Mouse (Mus musculus): ENCODE data around the gene Tmem117. TPM values are rescaled to one million over a fixed set of nuclear protein-coding genes. Genes with fewer than 3 reads are reported as not detected.

Tmem117 gene
- polyA plus RNA-seq, 1 experiment from 2014 or later: 0.94 TPM

DNA sequence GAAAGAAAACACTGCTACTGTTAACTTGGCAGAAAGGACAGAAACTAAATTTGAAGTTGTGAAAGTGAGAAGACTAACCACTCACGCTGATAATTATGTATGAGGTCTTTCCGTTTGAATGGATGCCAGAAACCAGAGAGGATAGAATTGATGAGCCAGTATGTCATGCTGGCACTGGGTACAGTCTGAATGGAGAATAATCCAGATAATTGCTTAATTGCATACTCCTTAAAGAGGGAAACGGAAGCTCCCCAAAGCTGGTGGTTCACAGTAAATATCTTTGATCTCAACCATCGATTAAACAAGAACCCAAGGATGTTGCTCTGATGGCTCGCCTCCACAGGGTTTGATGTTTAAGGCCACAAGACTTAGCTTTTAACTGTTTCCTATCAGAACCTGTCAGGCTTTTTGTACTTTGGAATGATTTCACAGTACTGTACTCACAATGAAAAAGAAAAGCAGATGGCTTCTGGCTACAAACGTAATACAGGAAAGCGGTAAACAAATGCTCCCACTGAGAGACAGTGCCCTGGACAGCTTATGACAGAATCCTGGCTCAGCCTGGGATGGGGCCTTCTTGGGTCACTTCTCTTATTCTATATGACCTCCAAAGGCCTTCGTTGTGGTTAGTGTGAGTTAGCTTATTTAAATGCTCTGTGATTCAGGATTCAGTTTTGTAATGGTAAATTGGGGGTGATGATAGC, 376.2 kb downstream of the Tmem117 start:
- no peaks in the 10 kb centered on the region for H3K4me1 ChIP-seq (ENCODE audit: control insufficient read depth, insufficient read depth, low read length)
- no peak overlapping the region for H3K9ac ChIP-seq (ENCODE audit: low read depth, low read length)
- H3K36me3 ChIP-seq (ENCODE audit: control insufficient read depth, insufficient read depth, low read length): no peaks in the 10 kb centered on the region
- WGBS (ENCODE audit: insufficient replicate concordance): 76% methylated on average over 8 of the region's 8 CpGs
- H3K27me3 ChIP-seq (ENCODE audit: control insufficient read depth, insufficient read depth, low read length): no peaks in the 10 kb centered on the region
- H3K4me2 ChIP-seq: no peak overlapping the region
- no peak for ATAC-seq (replicated peaks; ENCODE audit: insufficient number of reproducible peaks, low FRiP score, low TSS enrichment)
- H3K4me3 ChIP-seq (ENCODE audit: low read depth, low read length): no peak overlapping the region
- H3K9me3 ChIP-seq (replicated peaks; ENCODE audit: control insufficient read depth, low read length): no peaks in the 10 kb centered on the region
- no peak overlapping the region for H3K27ac ChIP-seq (ENCODE audit: low read depth, low read length)

DNA sequence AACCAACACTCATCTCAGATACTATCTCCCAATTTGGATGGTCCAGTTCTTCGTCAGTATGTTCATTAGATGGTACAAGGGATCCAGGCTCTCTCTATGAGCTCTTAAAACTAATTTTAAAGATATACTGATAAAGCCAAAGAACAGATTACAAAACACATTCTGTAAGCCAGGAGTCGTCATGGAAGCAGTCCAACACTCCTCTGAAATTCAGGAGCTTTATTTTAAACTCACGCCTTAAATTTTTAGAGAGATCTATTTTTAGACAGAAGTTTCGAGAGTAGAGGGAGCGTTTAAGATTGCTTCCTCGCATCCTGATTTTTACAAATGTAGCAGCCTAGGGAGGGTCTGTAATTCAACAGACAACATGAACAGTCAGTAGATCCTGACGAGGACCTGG, 393.2 kb downstream of the Tmem117 start:
- Histone ChIP-seq H3K4me1 (ENCODE audit: control insufficient read depth, insufficient read depth, low read length) (no peaks in the 10 kb centered on the region), H3K27me3 (ENCODE audit: control insufficient read depth, insufficient read depth, low read length) (no peaks in the 10 kb centered on the region), H3K4me3 (ENCODE audit: low read depth, low read length) (no peak overlapping the region), H3K9me3 (replicated peaks; ENCODE audit: control insufficient read depth, low read length) (no peaks in the 10 kb centered on the region), H3K27ac (ENCODE audit: low read depth, low read length) (no peak overlapping the region), H3K36me3 (ENCODE audit: control insufficient read depth, insufficient read depth, low read length) (no peaks in the 10 kb centered on the region), H3K4me2 (no peak overlapping the region), H3K9ac (ENCODE audit: low read depth, low read length) (no peak overlapping the region)
- no peak for ATAC-seq (replicated peaks; ENCODE audit: insufficient number of reproducible peaks, low FRiP score, low TSS enrichment)
- 76% methylated on average over 7 of the region's 7 CpGs for WGBS (ENCODE audit: insufficient replicate concordance)

DNA sequence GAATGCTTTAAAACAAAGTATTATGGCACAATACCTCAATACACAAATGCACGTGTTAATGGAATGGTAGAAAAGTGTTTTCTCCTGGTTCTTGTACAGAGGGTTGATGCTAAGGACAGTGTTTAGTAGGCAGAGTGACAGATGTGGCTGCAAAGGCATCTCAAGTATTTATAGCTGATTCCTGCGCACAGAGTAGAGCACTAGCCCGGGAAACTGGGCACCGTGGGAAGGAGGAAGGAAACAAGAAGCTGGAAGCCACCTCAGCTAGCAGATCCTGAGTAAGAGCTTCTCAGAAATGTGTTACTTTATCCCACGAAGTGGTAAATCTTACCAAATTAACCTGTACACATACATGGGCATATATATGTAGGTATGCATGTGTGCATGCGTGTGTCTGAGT, 395.4 kb downstream of the Tmem117 start:
- Histone ChIP-seq H3K36me3 (ENCODE audit: control insufficient read depth, insufficient read depth, low read length) (no peaks in the 10 kb centered on the region), H3K9me3 (replicated peaks; ENCODE audit: control insufficient read depth, low read length) (no peaks in the 10 kb centered on the region), H3K27ac (ENCODE audit: low read depth, low read length) (no peak overlapping the region), H3K9ac (ENCODE audit: low read depth, low read length) (no peak overlapping the region), H3K4me3 (ENCODE audit: low read depth, low read length) (no peak overlapping the region), H3K4me2 (no peak overlapping the region), H3K4me1 (ENCODE audit: control insufficient read depth, insufficient read depth, low read length) (no peaks in the 10 kb centered on the region), H3K27me3 (ENCODE audit: control insufficient read depth, insufficient read depth, low read length) (no peaks in the 10 kb centered on the region)
- ATAC-seq (replicated peaks; ENCODE audit: insufficient number of reproducible peaks, low FRiP score, low TSS enrichment): no peak
- 60% methylated on average over 6 of the region's 6 CpGs for WGBS (ENCODE audit: insufficient replicate concordance)

DNA sequence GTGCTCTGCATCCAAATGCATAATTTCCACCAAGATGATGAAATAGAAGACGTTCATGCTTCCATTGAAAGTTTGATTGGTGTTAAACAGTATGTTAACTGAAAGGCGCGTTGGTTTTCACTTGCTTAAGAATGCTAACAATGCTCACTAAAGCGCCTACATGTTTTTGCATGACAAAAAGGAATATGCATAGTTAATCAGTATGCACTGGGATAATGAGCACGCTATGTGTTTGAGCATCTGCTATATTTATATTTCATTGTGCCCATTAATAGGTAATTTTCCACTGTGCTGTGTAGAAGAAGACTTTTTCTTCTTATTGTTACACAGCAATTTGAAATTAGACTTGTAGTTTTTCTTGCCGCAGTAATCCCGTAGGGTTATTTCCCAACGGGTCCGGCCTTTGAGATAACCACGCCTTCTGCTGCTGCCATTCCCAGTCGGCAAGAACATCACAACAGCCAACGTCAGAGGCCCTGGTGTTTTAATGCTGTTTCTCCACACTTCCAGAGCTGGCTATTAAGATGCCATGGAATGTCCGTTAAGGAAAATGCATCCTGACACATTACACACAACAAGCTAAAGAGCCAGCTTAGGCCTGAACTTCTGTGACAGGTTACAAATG, 399.9 kb downstream of the Tmem117 start:
- no peak overlapping the region for H3K4me2 ChIP-seq
- no peaks in the 10 kb centered on the region for H3K4me1 ChIP-seq (ENCODE audit: control insufficient read depth, insufficient read depth, low read length)
- H3K9me3 ChIP-seq (replicated peaks; ENCODE audit: control insufficient read depth, low read length): no peaks in the 10 kb centered on the region
- ATAC-seq (replicated peaks; ENCODE audit: insufficient number of reproducible peaks, low FRiP score, low TSS enrichment): no peak
- no peaks in the 10 kb centered on the region for H3K27me3 ChIP-seq (ENCODE audit: control insufficient read depth, insufficient read depth, low read length)
- no peak overlapping the region for H3K27ac ChIP-seq (ENCODE audit: low read depth, low read length)
- H3K36me3 ChIP-seq (ENCODE audit: control insufficient read depth, insufficient read depth, low read length): no peaks in the 10 kb centered on the region
- H3K9ac ChIP-seq (ENCODE audit: low read depth, low read length): no peak overlapping the region
- no peak overlapping the region for H3K4me3 ChIP-seq (ENCODE audit: low read depth, low read length)
- WGBS (ENCODE audit: insufficient replicate concordance): 81% methylated on average over 13 of the region's 13 CpGs

DNA sequence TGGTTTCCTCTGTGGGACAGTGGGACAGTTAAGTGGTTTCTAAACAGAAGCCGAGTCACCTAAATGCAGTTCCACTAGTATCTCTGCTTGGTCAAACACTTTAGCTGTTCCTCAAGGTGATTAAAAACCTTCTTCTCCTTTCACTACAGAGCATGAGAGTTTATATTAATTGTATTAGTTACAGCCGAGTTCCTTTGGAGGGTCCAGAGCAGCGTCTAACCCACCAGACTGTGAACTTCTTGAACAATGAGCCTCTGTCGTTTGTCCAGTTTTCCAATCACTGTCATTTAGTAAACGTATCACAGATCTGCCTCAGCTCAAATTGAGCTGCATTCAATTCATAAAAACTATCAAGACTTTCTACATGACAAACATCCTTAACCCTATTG, 400.4 kb downstream of the Tmem117 start:
- H3K9me3 ChIP-seq (replicated peaks; ENCODE audit: control insufficient read depth, low read length): no peaks in the 10 kb centered on the region

DNA sequence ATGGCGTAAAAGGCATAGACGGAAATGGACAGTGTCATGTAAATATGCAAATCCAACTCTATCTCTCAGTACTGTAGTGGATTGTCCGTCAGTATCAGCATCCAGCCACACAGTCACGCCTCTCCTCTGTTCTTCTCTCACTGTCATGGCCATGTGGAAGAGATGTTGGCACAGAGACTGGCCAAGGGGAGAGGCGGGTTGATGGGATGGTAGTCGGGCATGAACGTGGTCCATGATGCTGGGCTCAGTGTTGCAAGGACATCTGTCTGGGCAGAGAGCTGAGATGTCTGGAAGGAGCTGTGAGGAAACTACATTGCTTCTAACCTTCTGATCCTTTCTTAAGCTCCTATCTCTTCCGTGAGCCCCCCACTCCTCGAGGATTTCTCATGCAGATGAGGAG, 413.4 kb downstream of the Tmem117 start:
- H3K9me3 ChIP-seq (replicated peaks; ENCODE audit: control insufficient read depth, low read length): no peaks in the 10 kb centered on the region
- H3K36me3 ChIP-seq (ENCODE audit: control insufficient read depth, insufficient read depth, low read length): no peaks in the 10 kb centered on the region
- no peak overlapping the region for H3K4me3 ChIP-seq (ENCODE audit: low read depth, low read length)
- no peaks in the 10 kb centered on the region for H3K27me3 ChIP-seq (ENCODE audit: control insufficient read depth, insufficient read depth, low read length)
- WGBS (ENCODE audit: insufficient replicate concordance): 74% methylated on average over 9 of the region's 9 CpGs
- ATAC-seq (replicated peaks; ENCODE audit: insufficient number of reproducible peaks, low FRiP score, low TSS enrichment): no peak
- H3K4me1 ChIP-seq (ENCODE audit: control insufficient read depth, insufficient read depth, low read length): no peaks in the 10 kb centered on the region
- H3K9ac ChIP-seq (ENCODE audit: low read depth, low read length): no peak overlapping the region
- no peak overlapping the region for H3K4me2 ChIP-seq
- H3K27ac ChIP-seq (ENCODE audit: low read depth, low read length): no peak overlapping the region

More for the DNA sequence above, 400.4 kb downstream of the Tmem117 start:
- no peaks in the 10 kb centered on the region for H3K36me3 ChIP-seq (ENCODE audit: control insufficient read depth, insufficient read depth, low read length)
- no peaks in the 10 kb centered on the region for H3K27me3 ChIP-seq (ENCODE audit: control insufficient read depth, insufficient read depth, low read length)
- no peak overlapping the region for H3K27ac ChIP-seq (ENCODE audit: low read depth, low read length)
- H3K4me2 ChIP-seq: no peak overlapping the region
- 74% methylated on average over 5 of the region's 5 CpGs for WGBS (ENCODE audit: insufficient replicate concordance)
- no peaks in the 10 kb centered on the region for H3K4me1 ChIP-seq (ENCODE audit: control insufficient read depth, insufficient read depth, low read length)
- no peak overlapping the region for H3K4me3 ChIP-seq (ENCODE audit: low read depth, low read length)
- ATAC-seq (replicated peaks; ENCODE audit: insufficient number of reproducible peaks, low FRiP score, low TSS enrichment): no peak
- H3K9ac ChIP-seq (ENCODE audit: low read depth, low read length): no peak overlapping the region

DNA sequence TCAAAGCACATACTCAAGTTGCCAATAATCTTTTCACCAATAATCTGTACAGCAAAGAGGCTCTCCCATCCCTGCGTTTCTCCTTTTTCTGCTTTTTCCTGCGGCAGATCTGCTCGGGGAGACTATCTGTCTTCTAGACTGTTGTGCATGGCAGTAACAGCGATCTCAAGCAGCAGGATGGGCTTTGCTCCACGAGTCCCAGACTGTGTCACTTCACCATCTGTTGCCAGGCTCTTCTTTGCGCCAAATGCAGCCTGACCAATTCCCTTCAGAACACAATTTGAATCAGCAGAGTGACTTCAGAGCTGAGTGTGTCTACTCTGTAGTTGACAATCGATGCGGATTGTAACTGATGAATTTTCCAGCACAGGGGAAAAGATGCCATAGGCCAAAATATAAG, 415.0 kb downstream of the Tmem117 start:
- Histone ChIP-seq H3K9me3 (replicated peaks; ENCODE audit: control insufficient read depth, low read length) (no peaks in the 10 kb centered on the region), H3K9ac (ENCODE audit: low read depth, low read length) (no peak overlapping the region), H3K4me3 (ENCODE audit: low read depth, low read length) (no peak overlapping the region), H3K27me3 (ENCODE audit: control insufficient read depth, insufficient read depth, low read length) (no peaks in the 10 kb centered on the region), H3K4me2 (no peak overlapping the region), H3K27ac (ENCODE audit: low read depth, low read length) (no peak overlapping the region), H3K36me3 (ENCODE audit: control insufficient read depth, insufficient read depth, low read length) (no peaks in the 10 kb centered on the region), H3K4me1 (ENCODE audit: control insufficient read depth, insufficient read depth, low read length) (no peaks in the 10 kb centered on the region)
- 77% methylated on average over 8 of the region's 8 CpGs for WGBS (ENCODE audit: insufficient replicate concordance)
- ATAC-seq (replicated peaks; ENCODE audit: insufficient number of reproducible peaks, low FRiP score, low TSS enrichment): no peak

DNA sequence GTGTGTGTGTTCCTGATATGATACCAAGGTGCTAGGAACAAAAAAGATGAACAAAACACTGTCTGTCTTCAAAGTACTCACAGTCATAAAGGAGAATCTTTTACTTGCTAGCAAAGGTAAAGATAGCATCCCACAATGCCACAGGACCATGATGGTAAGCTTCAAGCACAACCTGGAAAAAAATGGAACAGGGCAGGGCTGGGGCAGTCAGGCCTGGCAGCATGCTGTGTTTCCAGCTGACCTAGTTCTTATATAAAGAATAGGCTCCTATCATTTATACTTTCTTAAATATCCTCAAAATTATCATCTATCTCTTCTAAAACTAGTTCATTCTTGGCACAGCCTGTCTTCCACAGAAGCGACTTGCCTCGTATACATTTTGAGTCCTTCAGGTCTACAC, 418.5 kb downstream of the Tmem117 start:
- no peak overlapping the region for H3K27ac ChIP-seq (ENCODE audit: low read depth, low read length)
- H3K4me1 ChIP-seq (ENCODE audit: control insufficient read depth, insufficient read depth, low read length): no peaks in the 10 kb centered on the region
- 81% methylated on average over 2 of the region's 2 CpGs for WGBS (ENCODE audit: insufficient replicate concordance)
- H3K27me3 ChIP-seq (ENCODE audit: control insufficient read depth, insufficient read depth, low read length): no peaks in the 10 kb centered on the region
- no peaks in the 10 kb centered on the region for H3K36me3 ChIP-seq (ENCODE audit: control insufficient read depth, insufficient read depth, low read length)
- no peak for ATAC-seq (replicated peaks; ENCODE audit: insufficient number of reproducible peaks, low FRiP score, low TSS enrichment)
- no peaks in the 10 kb centered on the region for H3K9me3 ChIP-seq (replicated peaks; ENCODE audit: control insufficient read depth, low read length)
- no peak overlapping the region for H3K4me2 ChIP-seq
- no peak overlapping the region for H3K4me3 ChIP-seq (ENCODE audit: low read depth, low read length)
- H3K9ac ChIP-seq (ENCODE audit: low read depth, low read length): no peak overlapping the region

DNA sequence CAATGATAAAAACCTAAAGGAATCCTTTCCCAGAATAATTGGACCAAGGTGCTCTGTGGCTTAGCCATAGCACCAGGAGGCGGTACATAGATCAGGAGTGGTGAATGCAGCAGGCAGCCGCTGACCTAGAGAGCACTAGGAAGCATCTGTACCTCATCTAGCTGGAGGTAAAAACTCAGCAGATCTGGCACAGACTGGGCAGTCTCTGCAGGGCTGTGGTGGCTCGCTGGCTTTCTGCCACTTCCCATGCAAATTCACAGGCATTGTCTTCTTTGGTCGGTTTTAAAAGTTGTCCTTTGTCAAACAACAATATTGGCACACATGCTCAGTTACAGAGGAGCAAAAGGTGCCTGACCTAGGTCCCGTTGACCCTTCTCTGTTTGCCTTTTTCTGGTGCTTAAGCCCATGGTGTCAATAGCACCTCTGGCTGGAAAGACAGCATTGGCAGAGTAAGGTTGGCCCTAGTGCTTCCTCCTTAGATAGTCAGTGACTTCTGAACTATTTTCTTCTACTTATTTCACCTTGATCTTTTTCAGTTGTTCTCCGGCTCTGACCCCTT, 420.2 kb downstream of the Tmem117 start:
- Histone ChIP-seq H3K4me1 (ENCODE audit: control insufficient read depth, insufficient read depth, low read length) (no peaks in the 10 kb centered on the region), H3K27ac (ENCODE audit: low read depth, low read length) (no peak overlapping the region), H3K4me2 (no peak overlapping the region), H3K4me3 (ENCODE audit: low read depth, low read length) (no peak overlapping the region), H3K27me3 (ENCODE audit: control insufficient read depth, insufficient read depth, low read length) (no peaks in the 10 kb centered on the region), H3K9ac (ENCODE audit: low read depth, low read length) (no peak overlapping the region), H3K9me3 (replicated peaks; ENCODE audit: control insufficient read depth, low read length) (no peaks in the 10 kb centered on the region), H3K36me3 (ENCODE audit: control insufficient read depth, insufficient read depth, low read length) (no peaks in the 10 kb centered on the region)
- ATAC-seq (replicated peaks; ENCODE audit: insufficient number of reproducible peaks, low FRiP score, low TSS enrichment): no peak
- WGBS (ENCODE audit: insufficient replicate concordance): 73% methylated on average over 6 of the region's 6 CpGs
